Mouse (Mus musculus) large intestine, adult 2 months (tissue): ENCODE results near the gene Tpcn1. TPM values are rescaled to one million over a fixed set of nuclear protein-coding genes. Genes with fewer than 3 reads are reported as not detected.

Source experiments
- DNase-seq: peaks from one replicate; pipeline ENCODE4 v3.0.0-alpha.2; 2012; ENCODE audit warnings: low read depth, low spot score
- WGBS: fragments of 180-500 bp; shearing (Covaris S2); methylation state at CpG from one replicate; pipeline ENCODE4 v1.1.7; 2018; 5-methylcytosine and 5-hydroxymethylcytosine counted together
- polyA plus RNA-seq: library from polyadenylated mRNA; depleted of rRNA; stranded (reverse); fragments of >200 nt; gene quantifications from 2 replicates; pipeline ENCODE4 v1.2.3, GENCODE M21; 2012; rRNA removed

The Tpcn1 gene
- polyA plus RNA-seq, 1 experiment = 41.7 TPM

DNA sequence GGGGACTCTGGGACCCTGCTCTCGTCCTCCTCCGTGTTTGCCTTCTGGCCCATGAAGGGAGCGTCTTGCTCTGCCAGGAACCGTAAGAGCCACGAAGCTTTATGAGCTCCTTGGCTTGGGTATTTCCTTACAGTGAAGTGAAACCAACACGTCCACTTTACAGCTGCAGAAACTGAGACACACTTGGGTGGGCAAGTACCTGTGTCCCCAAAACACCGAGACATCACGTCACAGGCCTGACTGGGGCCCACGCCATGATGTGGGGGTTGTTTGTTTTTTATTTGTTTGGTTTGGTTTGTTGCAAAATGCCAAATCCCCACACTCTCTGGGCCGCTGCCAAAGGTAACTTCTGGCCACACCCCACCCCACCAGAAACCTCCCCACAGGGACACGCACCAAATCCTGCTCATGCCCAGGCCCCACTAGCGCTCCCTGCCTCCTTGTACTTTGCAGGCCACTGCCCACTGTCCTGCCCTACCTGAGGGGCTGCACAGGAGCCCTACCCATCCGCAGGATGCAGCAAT lies 92.7 kb downstream of the Tpcn1 start:
- 78% methylated on average over 13 of the region's 13 CpGs for WGBS
- no peak for DNase-seq

GRCm38 (mm10) chr5:120495064-120495702 lies 93.3 kb downstream of the Tpcn1 start:
- DNase-seq = no peak
- 81% methylated on average over 10 of the region's 10 CpGs for WGBS

GRCm38 (mm10) chr5:120493873-120494395 lies 94.5 kb downstream of the Tpcn1 start:
- WGBS = 95% methylated on average over 9 of the region's 9 CpGs

DNA sequence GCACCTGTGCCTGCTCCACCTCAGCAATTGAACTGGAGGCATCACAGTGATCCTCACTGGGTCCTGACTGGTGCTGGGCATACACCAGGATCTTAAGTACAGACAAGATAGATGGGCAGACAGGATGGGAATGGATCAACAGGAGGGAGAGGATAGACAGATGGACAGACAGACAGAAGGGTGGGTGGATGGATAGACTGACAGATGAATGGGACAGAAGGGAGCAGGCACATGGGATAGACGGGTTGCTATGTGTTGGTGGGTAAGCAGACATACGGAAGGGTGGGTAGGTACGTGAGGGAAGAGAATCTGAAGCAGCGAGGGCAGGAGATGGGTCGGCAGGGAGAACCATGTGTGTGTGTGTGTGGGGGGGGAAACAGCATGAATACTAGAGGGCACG lies 95.0 kb downstream of the Tpcn1 start:
- WGBS = 98% methylated on average over 6 of the region's 6 CpGs
- no peak for DNase-seq

More at GRCm38 (mm10) chr5:120493873-120494395, 94.5 kb downstream of the Tpcn1 start:
- DNase-seq = no peak

GRCm38 (mm10) chr5:120492437-120492836 lies 96.0 kb downstream of the Tpcn1 start:
- WGBS = 81% methylated on average over 11 of the region's 11 CpGs
- DNase-seq = no peak

DNA sequence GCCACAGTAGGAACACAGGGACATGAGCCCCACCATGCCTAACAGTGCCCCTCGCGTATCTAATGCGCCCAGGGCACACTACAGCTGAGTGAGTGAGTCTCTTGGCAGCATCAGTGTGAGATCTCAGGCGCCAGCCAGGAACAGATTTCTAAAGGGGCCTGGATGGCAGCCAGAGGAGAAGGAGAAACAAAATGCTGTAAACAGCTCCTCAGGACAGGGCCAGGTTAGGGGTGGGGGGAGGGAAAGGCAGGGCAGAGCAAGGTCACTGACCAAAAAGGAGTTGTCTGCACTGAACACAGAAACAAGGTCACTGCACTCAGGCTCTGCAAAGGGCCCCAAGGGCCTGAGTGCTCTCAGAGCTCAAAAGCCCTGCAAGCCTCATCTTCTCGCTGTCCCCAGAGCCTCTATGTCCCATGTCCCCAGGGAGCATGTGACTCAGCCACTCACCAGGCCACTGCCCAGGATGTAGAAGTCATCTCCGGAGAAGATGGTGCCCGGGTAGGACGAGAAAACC lies 97.7 kb downstream of the Tpcn1 start:
- 83% methylated on average over 8 of the region's 8 CpGs for WGBS
- DNase-seq = no peak

DNA sequence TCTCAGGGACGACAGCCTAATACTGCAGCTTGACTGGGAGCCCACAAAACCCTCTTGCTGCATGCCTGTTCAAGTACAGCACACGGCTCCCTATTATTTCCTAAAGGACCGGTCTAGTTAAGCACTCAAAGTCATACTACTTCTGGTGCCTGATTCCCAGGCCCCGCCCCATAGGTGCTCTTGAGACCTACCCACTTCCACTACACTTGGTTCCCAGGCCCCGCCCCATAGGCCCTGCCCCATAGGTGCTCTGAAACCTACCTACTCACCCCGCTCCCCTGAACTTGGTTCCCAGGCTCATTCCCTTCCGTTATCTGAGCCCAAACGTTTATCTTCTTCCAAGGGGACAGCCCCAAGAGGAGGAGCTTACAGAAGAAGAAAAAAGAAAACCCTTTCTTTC lies 100.6 kb downstream of the Tpcn1 start:
- WGBS = 36% methylated on average over 8 of the region's 8 CpGs
- DNase-seq = no peak

Other genes with a start within 250 kb of the Tpcn1 start
- gene Lhx5, start 157.0 kb downstream of the Tpcn1 start, polyA plus RNA-seq = 0.10 and 0.16 TPM in 2 replicates
- gene Sdsl, start 115.9 kb downstream of the Tpcn1 start, polyA plus RNA-seq = 23.2 and 28.2 TPM in 2 replicates
- gene Sds, start 112.1 kb downstream of the Tpcn1 start, polyA plus RNA-seq = not detected in 2 replicates
- 13.9 and 14.6 TPM in 2 replicates for gene Plbd2, start 85.0 kb downstream of the Tpcn1 start, polyA plus RNA-seq
- 10.9 and 13.0 TPM in 2 replicates for gene Slc8b1, start 77.5 kb downstream of the Tpcn1 start, polyA plus RNA-seq
- gene Iqcd, start 343 bp upstream of the Tpcn1 start, polyA plus RNA-seq = 0.40 and 0.41 TPM in 2 replicates
- gene Rita1, start 23.9 kb upstream of the Tpcn1 start, polyA plus RNA-seq = 12.4 and 13.2 TPM in 2 replicates
- 35.2 and 40.2 TPM in 2 replicates for gene Ddx54, start 24.1 kb upstream of the Tpcn1 start, polyA plus RNA-seq
- not detected in 2 replicates for gene Cfap73, start 45.6 kb upstream of the Tpcn1 start, polyA plus RNA-seq
- 0.79 and 1.2 TPM in 2 replicates for gene Rasal1, start 60.1 kb upstream of the Tpcn1 start, polyA plus RNA-seq
- 19.7 and 20.8 TPM in 2 replicates for gene Dtx1, start 123.3 kb upstream of the Tpcn1 start, polyA plus RNA-seq
- gene Oas2, start 161.2 kb upstream of the Tpcn1 start, polyA plus RNA-seq = 3.9 and 6.4 TPM in 2 replicates
- gene Oas3, start 189.0 kb upstream of the Tpcn1 start, polyA plus RNA-seq = 10.9 and 36.1 TPM in 2 replicates
- gene Oas1e, start 206.9 kb upstream of the Tpcn1 start, polyA plus RNA-seq = 0.06 and 0.75 TPM in 2 replicates
- 1.5 and 1.7 TPM in 2 replicates for gene Oas1c, start 223.8 kb upstream of the Tpcn1 start, polyA plus RNA-seq